Mouse (Mus musculus): ENCODE results near the gene Ano6.

DNA sequence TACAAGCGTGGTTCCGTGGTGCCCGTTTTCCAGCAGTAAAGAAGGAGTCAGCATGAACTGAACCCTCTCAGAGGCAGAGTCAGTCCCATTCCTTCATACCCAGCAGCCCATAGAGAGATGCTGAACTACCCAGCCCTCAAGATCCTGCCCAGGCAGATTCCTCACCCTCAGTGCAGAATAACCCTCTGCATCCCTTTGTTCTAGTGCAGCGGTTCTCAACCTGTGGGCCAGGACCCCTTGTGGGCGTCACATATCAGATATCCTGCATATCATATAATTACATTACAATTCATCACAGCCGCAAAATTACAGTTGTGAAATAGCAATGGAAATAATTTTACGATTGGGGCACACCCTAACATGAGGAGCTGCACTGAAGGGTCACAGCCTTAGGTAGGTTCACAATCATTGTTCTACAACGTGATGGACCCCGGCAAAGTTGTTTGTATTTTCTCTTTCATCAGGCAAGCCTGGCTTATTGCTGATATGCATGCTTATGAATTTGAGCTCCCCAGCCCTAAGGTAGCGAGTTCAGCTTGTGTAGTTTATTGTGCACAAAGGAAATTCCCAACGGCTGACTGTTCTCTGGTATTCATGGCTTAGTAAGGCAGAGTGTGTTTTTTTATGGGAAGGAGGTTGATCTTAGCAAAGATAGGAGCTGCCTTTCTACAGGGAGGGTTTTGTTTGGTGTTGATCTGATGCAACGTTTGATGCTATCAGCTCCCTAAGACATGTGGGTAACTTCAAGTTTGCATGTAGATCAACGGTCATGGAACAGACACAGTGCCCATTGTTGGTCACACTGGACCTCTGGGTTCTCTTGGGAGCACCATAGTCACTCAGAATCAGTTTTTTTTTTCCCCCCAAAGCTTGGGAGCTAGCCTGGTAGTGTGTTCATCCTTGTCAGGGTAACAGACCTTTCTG lies 33.0 kb downstream of the Ano6 start:
- TF ChIP-seq CTCF (IDR thresholded peaks at IDR 0.05; ENCODE audit: low read depth) (no peak), EP300 (optimal IDR thresholded peaks at IDR 0.05) (no peak)

Data from stomach, postnatal 0 days (tissue).